Mouse (Mus musculus) adrenal gland, adult 8-10 months (tissue): ENCODE measurements around the gene Ntmt1. TPM values are rescaled to one million over a fixed set of nuclear protein-coding genes. Genes with fewer than 3 reads are reported as not detected.
A peak's percentile ranks its signal among the peaks of the same experiment; 100 is the strongest.

Experiments used
- DNase-seq: peaks from one replicate; pipeline ENCODE4 v3.0.0; 2022
- total RNA-seq, 4 experiments: library from RNA; stranded (reverse); gene quantifications; 2 replicates each; pipeline ENCODE4 v1.2.4; 2022

Gene Ntmt1
- total RNA-seq, 4 experiments from 2014 or later: 40.1 to 77.8 (median 49.1) TPM

GRCm38 (mm10) chr2:30784078-30784994 is 23.3 kb upstream of the Ntmt1 start:
- peak; percentile 74 for DNase-seq

DNA sequence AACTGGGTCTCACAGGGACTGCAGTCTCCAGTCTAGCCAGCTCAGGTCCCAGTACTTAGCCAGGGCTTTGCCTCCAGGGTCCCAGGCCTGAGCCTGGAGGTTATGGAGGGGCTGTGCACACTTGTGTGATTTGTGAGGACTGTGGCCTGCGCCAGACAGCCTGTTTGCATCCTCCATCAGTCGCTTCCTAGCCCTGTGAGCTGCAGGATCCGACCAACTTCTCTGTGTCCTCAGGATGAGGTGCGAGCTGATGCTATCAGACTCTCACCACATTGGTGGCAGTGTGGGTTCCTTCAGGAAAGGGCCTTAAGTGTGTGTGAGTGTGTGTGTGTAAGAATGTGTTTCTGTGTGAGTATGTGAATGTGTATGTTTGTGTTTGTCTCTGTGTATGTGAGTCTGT is 20.2 kb upstream of the Ntmt1 start:
- no peak for DNase-seq

DNA sequence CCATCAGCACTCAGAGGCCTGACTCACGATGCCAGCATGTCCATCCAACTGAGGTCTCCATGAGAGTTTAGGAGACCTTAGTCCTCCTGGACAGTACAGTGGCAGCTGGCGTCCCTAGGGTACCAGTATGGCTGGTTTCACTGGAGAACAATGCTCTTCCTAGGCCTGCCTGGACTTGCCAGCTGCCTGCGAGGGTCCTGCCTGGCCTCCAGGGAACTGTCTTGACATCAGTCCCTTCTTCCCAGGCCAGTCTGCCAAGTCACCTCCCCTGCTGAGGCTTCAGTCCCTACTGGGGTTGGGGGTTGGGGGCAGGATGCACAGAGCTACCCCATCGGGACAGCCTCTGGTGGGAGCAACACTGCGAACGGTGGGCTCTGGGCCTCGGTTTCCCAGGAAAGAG is 15.6 kb upstream of the Ntmt1 start:
- no peak for DNase-seq

DNA sequence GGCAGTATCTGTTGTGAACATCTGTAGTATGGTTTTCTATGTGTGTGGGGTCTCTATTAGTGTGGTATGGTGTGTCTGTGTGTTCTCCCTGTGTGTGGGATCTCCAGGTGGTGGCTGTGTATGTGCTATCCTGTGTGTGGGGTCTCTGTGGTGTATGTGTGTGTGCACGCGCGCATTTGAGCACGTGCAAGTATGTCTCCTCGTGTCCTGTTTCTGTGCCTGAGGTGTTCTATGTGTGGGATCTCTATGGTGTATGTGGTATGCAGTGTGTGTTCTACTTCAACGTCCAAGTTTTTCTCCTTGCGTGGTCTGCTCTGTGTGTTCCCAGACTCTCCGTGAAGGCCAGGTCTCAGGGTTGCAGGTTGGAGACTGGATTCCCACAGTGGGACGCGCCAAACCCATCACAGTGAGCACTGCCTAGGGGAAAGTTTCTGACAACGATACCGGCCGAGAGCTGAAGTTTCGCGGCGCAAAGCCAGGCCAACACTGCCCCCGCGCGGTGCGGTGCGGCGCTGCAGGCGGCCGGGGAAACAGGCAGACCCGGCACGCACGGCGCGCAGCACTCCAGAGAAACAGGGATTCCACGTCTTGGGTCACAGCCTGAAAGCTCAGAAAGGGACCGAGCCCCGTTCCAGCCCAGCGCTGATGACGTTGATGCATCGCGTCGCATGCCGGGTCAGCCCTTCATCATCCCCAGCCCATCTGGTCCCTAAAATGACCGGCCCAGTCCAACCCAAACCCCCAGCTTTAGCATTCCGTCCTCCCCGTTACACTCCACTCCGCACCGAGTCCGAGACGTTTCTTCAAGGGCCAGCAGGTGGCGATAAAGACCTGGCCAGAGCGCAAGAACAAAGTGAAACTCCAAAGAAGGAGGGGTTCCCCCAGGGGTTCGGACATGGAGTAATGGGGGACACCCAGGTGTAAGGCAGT is 13.2 kb upstream of the Ntmt1 start:
- DNase-seq: peak; percentile 87

DNA sequence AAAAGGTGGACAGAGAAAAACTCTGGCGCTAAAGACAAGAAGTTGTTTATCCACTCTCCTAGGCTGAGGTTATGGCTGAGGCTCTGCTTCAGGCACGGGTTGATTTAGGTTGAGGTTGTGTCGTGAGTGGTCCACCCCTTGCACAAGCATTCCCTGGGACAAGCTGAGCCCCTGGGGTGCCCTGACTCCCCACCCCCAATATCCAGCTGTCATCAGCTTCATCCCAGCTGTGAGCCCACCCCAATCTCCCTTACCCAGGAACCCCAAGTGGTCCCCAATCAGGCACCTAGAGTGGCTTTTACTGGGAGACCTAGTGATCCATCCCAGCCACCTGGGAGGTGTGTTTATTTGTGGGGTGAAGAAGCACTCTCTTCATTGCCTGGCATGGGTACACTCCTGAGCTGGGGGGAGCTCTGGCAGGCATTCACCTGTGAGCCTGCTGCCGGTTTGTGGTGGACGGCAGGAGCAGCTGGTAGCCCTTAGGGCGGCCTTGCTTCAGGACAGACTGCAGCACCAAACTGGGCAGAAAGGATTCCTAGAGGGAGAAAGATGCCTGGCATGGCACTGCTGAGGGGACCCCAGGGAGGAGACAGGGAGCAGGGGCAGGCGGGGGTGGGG is 12.2 kb upstream of the Ntmt1 start:
- no peak for DNase-seq

DNA sequence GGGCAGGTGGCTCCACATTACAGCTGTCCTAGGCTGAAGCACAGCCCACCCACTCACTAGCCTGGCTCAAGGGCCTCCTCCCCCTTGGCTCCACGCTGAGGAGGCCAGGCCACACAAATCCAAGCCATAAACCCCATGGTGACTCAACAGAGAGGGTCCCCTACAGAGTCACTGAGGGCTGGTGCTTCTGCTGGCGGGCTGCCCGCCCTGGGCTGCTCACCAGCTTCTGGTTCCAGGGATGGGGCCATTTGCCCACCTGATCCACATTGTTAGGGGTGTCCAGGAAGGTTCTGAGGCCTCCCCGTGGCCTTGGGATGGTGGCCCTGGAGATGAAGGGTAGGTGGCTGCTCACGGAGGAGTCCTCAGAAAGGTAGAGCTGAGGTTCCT is 11.7 kb upstream of the Ntmt1 start:
- DNase-seq: no peak

GRCm38 (mm10) chr2:30796382-30796781 is 11.2 kb upstream of the Ntmt1 start:
- DNase-seq: peak; percentile 84

- DNase-seq: no peak
Observed at GRCm38 (mm10) chr2:30799456-30799855, 8.2 kb upstream of the Ntmt1 start.

DNA sequence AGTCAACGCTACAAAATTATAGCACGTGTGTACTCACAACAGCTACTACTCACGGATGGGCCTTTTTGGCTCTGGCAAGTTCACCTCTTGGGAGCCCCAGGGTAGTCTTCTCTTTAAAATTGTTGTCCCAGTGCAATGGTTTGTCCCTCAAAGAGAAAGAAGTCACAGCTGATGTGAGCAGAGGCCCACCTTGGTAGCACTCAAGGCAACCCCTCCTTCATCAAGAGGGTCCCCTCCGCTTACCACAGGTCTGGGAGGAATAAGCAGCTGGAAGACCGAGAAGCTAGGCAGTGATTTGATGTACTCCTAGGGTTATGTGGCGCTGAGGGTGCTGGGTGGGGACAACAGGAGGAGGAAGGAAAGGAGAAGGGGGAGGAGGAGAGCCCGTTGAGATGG is 7.0 kb upstream of the Ntmt1 start:
- DNase-seq: no peak

DNA sequence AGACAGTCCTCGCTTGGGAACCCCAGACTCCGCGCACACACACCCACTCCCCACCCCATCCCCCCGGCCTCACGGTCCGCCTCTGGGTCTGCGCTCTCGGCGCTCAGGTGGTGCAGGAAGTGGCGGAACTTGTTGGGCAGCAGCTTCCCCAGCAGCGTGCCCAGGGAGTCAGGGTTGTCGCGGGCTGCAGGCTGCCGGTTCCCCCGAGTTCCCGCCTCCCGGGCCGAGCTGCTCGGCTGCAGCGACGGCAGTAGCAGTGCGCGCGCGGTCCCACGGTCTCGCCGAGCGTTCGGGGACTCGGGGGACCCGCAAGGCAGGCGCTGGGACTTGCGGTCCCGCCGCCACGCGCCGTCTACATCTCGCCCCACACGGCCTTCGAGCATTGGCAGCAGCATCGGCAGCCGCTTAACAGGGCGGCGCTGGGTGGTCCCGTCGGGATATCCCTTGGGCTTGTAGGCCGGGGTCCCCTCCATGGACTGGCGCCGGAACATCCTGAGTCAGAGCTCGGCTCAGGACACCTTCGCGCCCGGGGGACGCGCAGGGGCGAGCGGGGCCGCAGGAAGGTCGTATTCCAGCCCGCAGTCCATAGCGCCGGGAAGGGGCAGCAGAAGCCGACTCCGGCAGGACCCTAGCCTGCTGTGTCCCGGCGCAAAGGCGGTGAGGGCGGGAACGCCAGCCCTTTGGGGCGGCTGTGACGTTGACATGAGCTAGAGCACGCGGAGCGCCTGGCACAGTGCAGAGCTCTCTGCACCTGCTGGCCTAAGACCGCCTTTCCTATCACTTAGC is 6.4 kb upstream of the Ntmt1 start:
- DNase-seq: no peak

DNA sequence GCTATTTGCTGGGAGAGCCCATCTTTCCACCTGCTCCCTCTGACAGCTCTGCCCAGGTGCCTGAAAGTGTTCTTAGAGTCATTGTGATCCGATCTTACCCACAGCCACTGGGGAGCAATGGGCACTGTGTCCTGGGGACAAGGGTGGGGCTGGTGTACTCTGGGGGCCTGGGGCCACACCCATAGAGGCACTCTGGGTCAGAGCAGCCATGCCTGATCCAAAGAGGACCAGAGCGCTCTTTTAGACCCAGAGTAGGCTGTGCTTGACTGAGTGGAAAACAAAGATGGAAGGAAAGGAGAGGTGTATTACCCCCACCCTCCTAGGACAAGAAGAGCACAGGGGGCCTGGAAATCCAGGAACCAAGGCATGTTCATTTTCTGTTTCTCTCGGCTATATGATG is 4.0 kb upstream of the Ntmt1 start, which contains the start of gene 1700001O22Rik:
Gene 1700001O22Rik (minus strand): TSS at position 58 of the 400 bp plus-strand sequence.
- DNase-seq: no peak

DNA sequence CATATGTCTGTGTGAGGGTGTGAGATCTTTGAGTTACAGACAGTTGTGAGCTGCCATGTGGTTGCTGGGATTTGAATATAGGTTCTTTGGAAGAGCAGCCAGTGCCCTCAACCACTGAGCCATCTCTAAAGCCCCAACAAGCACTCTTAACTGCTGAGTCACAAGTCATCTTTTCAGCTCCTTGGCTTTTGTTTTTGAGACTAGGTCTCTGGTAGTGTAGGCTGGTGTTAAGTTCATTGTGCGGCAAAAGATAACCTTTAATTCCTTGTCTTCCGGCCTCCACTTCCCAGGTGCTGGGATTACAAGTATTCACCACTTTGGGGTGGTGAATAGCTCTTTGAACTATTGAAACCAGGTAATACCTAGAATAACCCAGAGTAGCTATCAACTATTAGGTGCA is 1.6 kb upstream of the Ntmt1 start:
- DNase-seq: no peak

DNA sequence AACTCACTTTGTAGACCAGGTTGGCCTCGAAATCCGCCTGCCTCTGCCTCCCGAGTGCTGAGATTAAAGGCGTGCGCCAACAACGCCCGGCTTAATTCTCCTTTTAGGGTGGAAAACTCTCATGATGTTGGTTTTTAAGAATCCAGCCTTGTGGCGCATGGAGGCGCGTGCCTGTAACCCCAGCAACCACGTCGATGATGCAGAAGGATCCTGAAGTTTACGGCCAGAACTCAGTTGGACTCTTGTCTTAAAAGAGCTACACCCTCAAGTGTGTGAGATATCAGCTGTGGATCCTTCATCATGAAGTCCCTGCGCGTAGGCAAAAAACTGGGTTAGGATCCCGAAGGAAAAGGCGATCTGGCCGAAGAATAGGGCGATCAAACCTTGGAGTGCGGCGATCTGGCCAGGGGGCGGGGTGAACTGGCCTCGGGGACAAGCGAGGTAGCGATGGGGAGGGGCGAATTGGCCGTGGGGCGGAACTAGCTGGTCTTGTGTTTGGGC is 429 bp upstream of the Ntmt1 start:
- DNase-seq: no peak

- DNase-seq: peak; percentile 62
Observed at GRCm38 (mm10) chr2:30808296-30808655, 650 bp downstream of the Ntmt1 start.

GRCm38 (mm10) chr2:30809503-30809902 is 1.9 kb downstream of the Ntmt1 start:
- no peak for DNase-seq

DNA sequence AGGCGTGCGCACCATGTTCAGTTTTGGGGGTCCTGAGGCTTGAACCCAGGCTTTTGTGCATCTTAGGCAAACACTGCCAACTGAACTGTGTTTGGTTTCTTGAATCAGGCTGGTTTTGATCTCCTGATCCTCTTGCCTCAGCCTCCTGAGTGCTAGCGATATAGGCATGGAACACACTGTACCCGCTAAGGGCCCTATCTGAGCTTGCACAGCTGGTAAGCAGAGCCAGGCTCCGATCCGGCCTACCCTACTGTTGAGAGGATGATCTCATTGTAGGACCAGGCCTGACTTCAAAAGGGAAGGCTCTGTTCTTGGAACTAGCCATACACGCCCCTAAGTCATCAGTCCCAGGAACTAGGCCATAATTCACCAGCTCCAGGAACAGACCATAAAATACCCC is 2.9 kb downstream of the Ntmt1 start:
- DNase-seq: no peak

GRCm38 (mm10) chr2:30816383-30816782 is 8.8 kb downstream of the Ntmt1 start:
- no peak for DNase-seq

DNA sequence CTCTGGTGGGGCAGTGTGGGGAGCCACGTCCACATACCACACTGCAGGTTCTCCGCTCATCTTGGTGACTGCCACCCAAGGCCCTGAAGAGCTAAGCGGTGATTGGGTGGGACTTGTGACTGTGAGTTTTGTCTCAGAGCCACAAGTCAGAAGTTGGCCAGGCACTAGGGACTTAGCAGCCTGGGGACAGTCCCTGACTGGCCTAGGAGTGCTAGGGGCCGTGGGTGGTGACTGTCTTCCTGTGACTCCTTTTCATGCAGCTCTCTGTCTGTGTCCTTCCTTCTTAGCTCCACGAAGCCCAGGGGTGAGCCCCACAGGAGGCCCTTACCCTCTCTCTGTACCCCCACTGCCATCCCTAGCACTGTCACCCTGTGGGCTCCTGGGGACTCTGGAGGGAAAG is 12.2 kb downstream of the Ntmt1 start:
- DNase-seq: no peak

- DNase-seq: no peak
Observed at GRCm38 (mm10) chr2:30821073-30821472, 13.4 kb downstream of the Ntmt1 start.

- no peak for DNase-seq
Observed at GRCm38 (mm10) chr2:30822460-30822859, 14.8 kb downstream of the Ntmt1 start.

DNA sequence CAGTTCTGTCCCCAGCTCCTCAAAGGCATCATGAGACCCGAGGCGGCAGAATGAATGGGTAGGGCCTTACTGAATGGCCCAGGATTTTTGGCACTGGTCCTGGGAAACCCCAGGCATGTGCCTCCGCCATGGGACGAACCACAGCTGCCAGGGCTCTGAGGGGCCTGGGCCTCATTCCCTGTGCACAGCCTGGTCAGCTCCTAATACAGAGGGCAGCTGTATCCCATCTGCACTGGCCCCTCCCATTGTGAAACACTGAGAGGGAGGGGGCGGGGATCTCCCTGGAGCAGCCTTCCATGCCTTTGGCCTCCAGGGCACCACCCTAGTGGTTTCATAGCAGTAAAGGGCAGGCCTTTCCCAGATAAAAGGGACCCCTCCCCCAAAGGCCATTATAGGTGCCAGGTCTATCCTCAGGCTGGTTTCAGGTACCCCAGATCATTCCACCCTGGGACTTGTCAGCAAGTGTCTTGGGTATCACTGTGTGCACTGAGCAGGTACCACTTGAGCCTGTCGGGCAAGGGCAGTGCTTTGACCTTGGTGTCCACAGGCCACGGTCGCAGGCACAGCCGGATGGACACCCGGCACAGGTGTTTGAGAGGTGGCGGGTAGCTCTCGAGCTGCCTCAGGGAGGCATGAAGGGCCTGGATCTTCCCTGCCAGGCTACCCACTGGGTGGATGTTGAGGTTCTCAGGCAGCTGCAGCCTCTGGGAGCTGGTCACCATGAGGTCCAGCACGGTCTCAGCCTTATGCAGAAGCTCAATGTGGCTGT is 15.9 kb downstream of the Ntmt1 start:
- DNase-seq: no peak
